Mouse (Mus musculus) heart, embryonic 16.5 days (tissue): ENCODE measurements around the gene Pafah1b2. TPM values are rescaled to one million over a fixed set of nuclear protein-coding genes. Genes with fewer than 3 reads are reported as not detected.

Experiments
- ATAC-seq: fragments of 200-750 bp; cut with Nextera tagmentation; replicated peaks from 2 replicates; pipeline ENCODE4 v1.8.0; 2017; ENCODE audit warnings: moderate number of reproducible peaks; ENCODE audit not compliant: insufficient read depth, low FRiP score; ENCODE audit errors: extremely low read depth
- H3K27ac ChIP-seq: fragments of 300-500 bp; sonication (generic); 2 replicates; pipeline ENCODE4 v1.5.1; 2014; ENCODE audit warnings: mild to moderate bottlenecking, low read length, control low read depth, moderate library complexity
- H3K27me3 ChIP-seq: fragments of 300-500 bp; sonication (generic); 2 replicates; pipeline ENCODE4 v1.6.1; 2014; ENCODE audit warnings: low read length, mixed read lengths; ENCODE audit not compliant: control insufficient read depth, insufficient read depth
- H3K36me3 ChIP-seq: fragments of 300-500 bp; sonication (generic); 2 replicates; pipeline ENCODE4 v1.6.1; 2014; ENCODE audit not compliant: control insufficient read depth, insufficient read depth
- H3K4me1 ChIP-seq: fragments of 300-500 bp; sonication (generic); 2 replicates; pipeline ENCODE4 v1.6.1; 2014; ENCODE audit warnings: low read length, mixed read lengths; ENCODE audit not compliant: control insufficient read depth, insufficient read depth
- H3K4me2 ChIP-seq: fragments of 300-500 bp; sonication (generic); 2 replicates; pipeline ENCODE4 v1.6.1; 2014; ENCODE audit warnings: low read depth, mild to moderate bottlenecking, control low read depth, low read length
- H3K4me3 ChIP-seq: fragments of 300-500 bp; sonication (generic); 2 replicates; pipeline ENCODE4 v1.5.1; 2014; ENCODE audit warnings: mild to moderate bottlenecking, control low read depth, low read length
- H3K9ac ChIP-seq: fragments of 300-500 bp; sonication (generic); 2 replicates; pipeline ENCODE4 v1.6.1; 2014; ENCODE audit warnings: low read length, control low read depth
- H3K9me3 ChIP-seq: fragments of 300-500 bp; sonication (generic); replicated peaks from 2 replicates; pipeline ENCODE4 v1.6.1; 2016; ENCODE audit warnings: low read length; ENCODE audit not compliant: control insufficient read depth
- WGBS: fragments of 180-500 bp; shearing (Covaris S2); extraction: QIAGEN DNeasy Blood & Tissue Kit; methylation state at CpG from one replicate; pipeline ENCODE4 v1.1.7; 2014; 5-methylcytosine and 5-hydroxymethylcytosine counted together
- polyA plus RNA-seq: library from polyadenylated mRNA; unstranded; fragments of >200 nt; fragmentation: Nextera tagmentation; extraction: Ambion mirVana; gene quantifications from 2 replicates; pipeline ENCODE4 v1.2.1, GENCODE M21; 2015

Gene Pafah1b2
- polyA plus RNA-seq, 1 experiment from 2014 or later: 131 TPM

- Histone ChIP-seq H3K27ac (no peak overlapping the region), H3K4me3 (no peak overlapping the region), H3K4me2 (no peak overlapping the region), H3K4me1 (peaks cover 29% of the 10 kb centered on the region), H3K9me3 (no peaks in the 10 kb centered on the region), H3K9ac (no peak overlapping the region), H3K27me3 (no peaks in the 10 kb centered on the region), H3K36me3 (peaks cover 15% of the 10 kb centered on the region)
- no peak for ATAC-seq
- 91% methylated on average over 2 of the region's 2 CpGs for WGBS
These were observed 32.7 kb downstream of the Pafah1b2 start for GRCm38 (mm10) chr9:45979778-45980177.

- H3K4me3 ChIP-seq: no peak overlapping the region
- H3K4me2 ChIP-seq: no peak overlapping the region
- no peak overlapping the region for H3K27ac ChIP-seq
- H3K9ac ChIP-seq: no peak overlapping the region
- no peak for ATAC-seq
- peaks cover 11% of the 10 kb centered on the region for H3K4me1 ChIP-seq
- WGBS: 78% methylated on average over 2 of the region's 2 CpGs
- no peaks in the 10 kb centered on the region for H3K27me3 ChIP-seq
- H3K9me3 ChIP-seq: no peaks in the 10 kb centered on the region
- peaks cover 35% of the 10 kb centered on the region for H3K36me3 ChIP-seq
These were observed 35.6 kb downstream of the Pafah1b2 start for GRCm38 (mm10) chr9:45976884-45977283.

GRCm38 (mm10) chr9:45963577-45963976 lies 48.9 kb downstream of the Pafah1b2 start:
- Histone ChIP-seq H3K9me3 (no peaks in the 10 kb centered on the region), H3K36me3 (peaks cover 36% of the 10 kb centered on the region), H3K4me2 (no peak overlapping the region), H3K9ac (no peak overlapping the region), H3K4me1 (peaks cover 11% of the 10 kb centered on the region; the same call in 1 of the 2 replicates), H3K27ac (no peak overlapping the region), H3K4me3 (no peak overlapping the region), H3K27me3 (no peaks in the 10 kb centered on the region)
- no peak for ATAC-seq
- 70% methylated on average over 6 of the region's 6 CpGs for WGBS

GRCm38 (mm10) chr9:45961855-45962254 lies 50.6 kb downstream of the Pafah1b2 start:
- 66% methylated on average over 2 of the region's 2 CpGs for WGBS
- H3K36me3 ChIP-seq: peaks cover 26% of the 10 kb centered on the region

GRCm38 (mm10) chr9:45959661-45960060 lies 52.8 kb downstream of the Pafah1b2 start:
- H3K4me3 ChIP-seq: no peak overlapping the region
- H3K9me3 ChIP-seq: no peaks in the 10 kb centered on the region
- no peak overlapping the region for H3K27ac ChIP-seq
- H3K4me1 ChIP-seq: peaks cover 15% of the 10 kb centered on the region
- WGBS: 83% methylated on average over 7 of the region's 7 CpGs
- H3K9ac ChIP-seq: no peak overlapping the region
- no peaks in the 10 kb centered on the region for H3K27me3 ChIP-seq
- no peak for ATAC-seq
- peaks cover 14% of the 10 kb centered on the region for H3K36me3 ChIP-seq
- no peak overlapping the region for H3K4me2 ChIP-seq

More at GRCm38 (mm10) chr9:45961855-45962254, 50.6 kb downstream of the Pafah1b2 start:
- H3K27me3 ChIP-seq: no peaks in the 10 kb centered on the region
- no peaks in the 10 kb centered on the region for H3K9me3 ChIP-seq
- no peak for ATAC-seq
- no peak overlapping the region for H3K27ac ChIP-seq
- no peak overlapping the region for H3K4me2 ChIP-seq
- no peak overlapping the region for H3K9ac ChIP-seq
- no peak overlapping the region for H3K4me3 ChIP-seq
- H3K4me1 ChIP-seq: peaks cover 11% of the 10 kb centered on the region; the same call in 1 of the 2 replicates

- no peak overlapping the region for H3K4me2 ChIP-seq
- peaks cover 10% of the 10 kb centered on the region for H3K36me3 ChIP-seq
- H3K4me3 ChIP-seq: no peak overlapping the region
- ATAC-seq: no peak
- no peaks in the 10 kb centered on the region for H3K9me3 ChIP-seq
- peak overlapping the region; percentile 70 for H3K27ac ChIP-seq
- no peak overlapping the region for H3K9ac ChIP-seq
- H3K27me3 ChIP-seq: no peaks in the 10 kb centered on the region
- H3K4me1 ChIP-seq: peaks cover 14% of the 10 kb centered on the region
- WGBS: 49% methylated on average over 4 of the region's 4 CpGs
These were observed 53.6 kb downstream of the Pafah1b2 start for GRCm38 (mm10) chr9:45958851-45959250.

GRCm38 (mm10) chr9:45958023-45958670 lies 54.3 kb downstream of the Pafah1b2 start:
- no peak for ATAC-seq
- no peak overlapping the region for H3K9ac ChIP-seq
- peaks cover 8% of the 10 kb centered on the region for H3K36me3 ChIP-seq
- H3K4me1 ChIP-seq: peaks cover 16% of the 10 kb centered on the region
- no peak overlapping the region for H3K4me2 ChIP-seq
- no peaks in the 10 kb centered on the region for H3K9me3 ChIP-seq
- 61% methylated on average over 7 of the region's 7 CpGs for WGBS
- H3K27ac ChIP-seq: peak overlapping the region; percentile 70
- no peak overlapping the region for H3K4me3 ChIP-seq
- no peaks in the 10 kb centered on the region for H3K27me3 ChIP-seq

- peak within 1 kb of the TSS; percentile 92 for H3K4me3 ChIP-seq
- peak; percentile 94 for ATAC-seq
- peak within 1 kb of the TSS; percentile 92 for H3K27ac ChIP-seq
- peak within 1 kb of the TSS; percentile 92 for H3K4me2 ChIP-seq
- peaks cover 14% of the 10 kb centered on the region for H3K4me1 ChIP-seq
- H3K36me3 ChIP-seq: peaks cover 18% of the 10 kb centered on the region
- under 1% methylated on average over 48 of the region's 48 CpGs for WGBS
- no peaks in the 10 kb centered on the region for H3K9me3 ChIP-seq
- peak within 1 kb of the TSS; percentile 95 for H3K9ac ChIP-seq
- no peaks in the 10 kb centered on the region for H3K27me3 ChIP-seq
These were observed 57.2 kb downstream of the Pafah1b2 start, which contains the start of gene Sidt2 for GRCm38 (mm10) chr9:45955107-45955963. Sidt2 (minus strand) TSS chr9:45955258.
